Mouse (Mus musculus) lung, postnatal 0 days (tissue): ENCODE measurements around the gene Apmap. TPM values are rescaled to one million over a fixed set of nuclear protein-coding genes. Genes with fewer than 3 reads are reported as not detected.

Source experiments
- ATAC-seq: fragments of 200-750 bp; cut with Nextera tagmentation; 2 replicates; pipeline ENCODE4 v1.8.0; 2017; ENCODE audit warnings: moderate library complexity
- DNase-seq: peaks from one replicate; pipeline ENCODE4 v3.0.0-alpha.2; 2016; ENCODE audit warnings: low spot score
- H3K27ac ChIP-seq: fragments of 300-500 bp; sonication (generic); 2 replicates; pipeline ENCODE4 v1.5.1; 2014; ENCODE audit warnings: antibody characterized with exemption, mild to moderate bottlenecking, low read length, mixed read lengths
- H3K27me3 ChIP-seq: fragments of 300-500 bp; sonication (generic); replicated peaks from 2 replicates; pipeline ENCODE4 v1.6.1; 2014; ENCODE audit warnings: low read length, mixed read lengths; ENCODE audit not compliant: insufficient read depth
- H3K36me3 ChIP-seq: fragments of 300-500 bp; sonication (generic); 2 replicates; pipeline ENCODE4 v1.6.1; 2014; ENCODE audit warnings: low read length, mixed read lengths; ENCODE audit not compliant: insufficient read depth
- H3K4me1 ChIP-seq: fragments of 300-500 bp; sonication (generic); 2 replicates; pipeline ENCODE4 v1.6.1; 2014; ENCODE audit warnings: antibody characterized with exemption, low read depth, low read length, mixed read lengths; ENCODE audit not compliant: insufficient read depth
- H3K4me2 ChIP-seq: fragments of 300-500 bp; sonication (generic); replicated peaks from 2 replicates; pipeline ENCODE4 v1.6.1; 2014; ENCODE audit warnings: low read depth, mild to moderate bottlenecking, low read length, moderate library complexity, mixed read lengths
- H3K4me3 ChIP-seq: fragments of 300-500 bp; sonication (generic); 2 replicates; pipeline ENCODE4 v1.5.1; 2014; ENCODE audit warnings: low read depth, low read length
- H3K9ac ChIP-seq: fragments of 300-500 bp; sonication (generic); replicated peaks from 2 replicates; pipeline ENCODE4 v1.6.1; 2014; ENCODE audit warnings: low read depth, mild to moderate bottlenecking
- H3K9me3 ChIP-seq: fragments of 300-500 bp; sonication (generic); 2 replicates; pipeline ENCODE4 v1.6.1; 2016; ENCODE audit warnings: low read length, mixed read lengths
- CTCF ChIP-seq: IDR thresholded peaks from 2 replicates; pipeline ENCODE4 v1.5.1; 2016; ENCODE audit warnings: antibody characterized with exemption, mild to moderate bottlenecking
- EP300 ChIP-seq: IDR thresholded peaks from 2 replicates; pipeline ENCODE4 v1.6.1; 2016; ENCODE audit warnings: antibody characterized with exemption, mild to moderate bottlenecking, control low read depth
- WGBS: fragments of 180-500 bp; shearing (Covaris S2); extraction: QIAGEN DNeasy Blood & Tissue Kit; methylation state at CpG from one replicate; pipeline ENCODE4 v1.1.7; 2014; 5-methylcytosine and 5-hydroxymethylcytosine counted together
- polyA plus RNA-seq: library from polyadenylated mRNA; unstranded; fragments of >200 nt; fragmentation: Nextera tagmentation; extraction: Ambion mirVana; gene quantifications from 2 replicates; pipeline ENCODE4 v1.2.1, GENCODE M21; 2015

The Apmap gene
- polyA plus RNA-seq, 1 experiment from 2014 or later: 50.7 TPM

DNA sequence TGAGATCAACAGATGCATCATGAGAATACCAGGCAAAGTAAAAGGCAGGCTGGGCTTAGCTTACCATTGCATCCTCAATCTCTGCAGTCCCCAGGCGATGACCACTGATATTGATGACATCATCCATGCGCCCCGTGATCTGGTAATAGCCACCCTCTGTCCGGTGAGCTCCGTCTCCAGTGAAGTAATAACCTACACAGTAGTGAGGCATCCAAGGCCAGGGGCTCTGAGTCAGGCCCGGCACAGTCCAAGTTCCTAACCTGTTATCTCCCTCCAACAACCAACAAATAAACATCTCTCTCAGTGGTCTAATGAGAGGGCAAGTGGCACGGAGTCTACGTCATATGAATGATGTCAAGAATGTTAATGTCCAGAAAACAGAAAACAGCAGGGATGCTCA lies 16.6 kb upstream of the Apmap start:
- DNase-seq (no peak), ATAC-seq (no peak)
- H3K9me3 ChIP-seq: no peaks in the 10 kb centered on the region
- no peak overlapping the region for H3K4me2 ChIP-seq
- 84% methylated on average over 8 of the region's 8 CpGs for WGBS
- H3K36me3 ChIP-seq: 0 out of 2 replicates have a peak, but pooled peaks cover 6% of the 10 kb centered on the region
- no peaks in the 10 kb centered on the region for H3K27me3 ChIP-seq
- H3K4me1 ChIP-seq: no peaks in the 10 kb centered on the region
- H3K27ac ChIP-seq: no peak overlapping the region
- H3K9ac ChIP-seq: no peak overlapping the region
- no peak overlapping the region for H3K4me3 ChIP-seq
- TF ChIP-seq EP300: no peak
- no peak for TF ChIP-seq CTCF

DNA sequence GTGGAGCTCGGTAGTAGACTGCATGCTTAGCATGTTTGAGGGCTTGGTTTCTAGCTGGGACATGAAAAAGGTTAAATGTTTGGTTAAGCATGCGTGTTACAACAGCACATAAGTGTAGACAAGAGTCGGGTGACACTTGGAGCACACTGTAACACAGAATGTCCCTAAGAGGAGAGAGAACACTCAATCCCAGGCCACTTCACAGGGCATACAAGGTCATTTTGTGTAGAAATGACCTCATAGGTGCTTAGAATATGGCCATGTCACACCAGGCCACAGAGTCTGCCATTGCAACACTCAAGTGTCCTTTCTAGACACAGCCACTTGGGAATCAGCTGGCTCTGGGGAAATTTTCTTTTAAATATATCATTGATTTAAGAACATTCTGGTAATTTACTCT lies 15.6 kb upstream of the Apmap start:
- DNase-seq: peak; percentile 70

DNA sequence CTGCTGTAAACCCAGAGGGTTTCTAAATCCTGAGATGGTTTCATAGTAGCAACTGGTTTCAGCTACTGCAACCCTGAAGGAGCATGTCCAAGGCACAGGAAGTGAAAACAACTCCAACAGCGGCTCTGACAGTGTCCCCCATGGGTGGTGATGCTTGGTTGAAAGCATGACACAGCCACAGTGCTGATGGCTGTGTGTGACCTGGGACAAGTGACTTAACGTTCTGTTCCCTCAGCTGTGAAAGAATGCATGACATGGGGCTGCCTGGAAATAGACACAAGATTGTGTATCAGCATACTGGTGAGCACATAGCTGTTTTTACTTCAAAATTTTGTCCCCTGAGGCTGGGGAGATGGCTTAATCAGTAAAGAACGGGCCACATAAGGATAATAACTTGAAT lies 13.3 kb upstream of the Apmap start:
- no peak overlapping the region for H3K27ac ChIP-seq
- DNase-seq (no peak), ATAC-seq (no peak)
- no peak overlapping the region for H3K4me2 ChIP-seq
- 0 out of 2 replicates have a peak, but pooled peaks cover under 1% of the 10 kb centered on the region for H3K36me3 ChIP-seq
- no peaks in the 10 kb centered on the region for H3K27me3 ChIP-seq
- no peak overlapping the region for H3K4me3 ChIP-seq
- H3K9ac ChIP-seq: no peak overlapping the region
- H3K9me3 ChIP-seq: no peaks in the 10 kb centered on the region
- TF ChIP-seq EP300 (no peak), CTCF (no peak)
- no peaks in the 10 kb centered on the region for H3K4me1 ChIP-seq
- WGBS: 52% methylated on average over 3 of the region's 3 CpGs

More for the DNA sequence above, 15.6 kb upstream of the Apmap start:
- 63% methylated on average over 3 of the region's 3 CpGs for WGBS
- peak; percentile 90 for ATAC-seq
- no peak overlapping the region for H3K4me3 ChIP-seq
- 0 out of 2 replicates have a peak, but pooled peaks cover 6% of the 10 kb centered on the region for H3K36me3 ChIP-seq
- H3K9ac ChIP-seq: no peak overlapping the region
- H3K4me1 ChIP-seq: no peaks in the 10 kb centered on the region
- H3K27ac ChIP-seq: no peak overlapping the region
- TF ChIP-seq EP300 (peak; percentile 63), CTCF (no peak)
- H3K4me2 ChIP-seq: no peak overlapping the region
- H3K9me3 ChIP-seq: no peaks in the 10 kb centered on the region
- H3K27me3 ChIP-seq: no peaks in the 10 kb centered on the region

DNA sequence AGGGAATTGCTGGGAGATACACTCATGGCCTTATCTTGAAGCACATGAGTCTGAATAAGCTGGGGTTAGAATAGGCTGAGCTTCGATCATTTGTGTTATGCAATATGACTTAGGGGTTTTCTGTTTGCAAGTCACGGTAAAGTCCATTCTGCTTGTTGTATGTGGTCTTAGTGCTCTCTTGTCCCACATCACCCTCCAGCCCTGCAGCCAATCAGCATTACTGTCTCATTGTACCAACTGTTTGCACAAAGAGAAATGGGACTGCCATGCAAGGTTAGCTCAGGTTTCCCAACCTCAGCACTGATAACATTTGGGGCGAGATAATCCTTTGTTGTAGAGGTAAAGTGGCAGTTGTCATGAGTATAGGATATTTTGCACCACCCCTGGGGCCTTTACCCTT lies 1.7 kb upstream of the Apmap start:
- Histone ChIP-seq H3K9ac (no peak overlapping the region), H3K27ac (no peak overlapping the region), H3K27me3 (no peaks in the 10 kb centered on the region), H3K36me3 (no peaks in the 10 kb centered on the region), H3K4me3 (no peak overlapping the region), H3K4me1 (no peaks in the 10 kb centered on the region), H3K4me2 (no peak overlapping the region), H3K9me3 (no peaks in the 10 kb centered on the region)
- no peak for DNase-seq
- WGBS: 65% methylated on average over 3 of the region's 3 CpGs
- ATAC-seq: no peak
- no peak for TF ChIP-seq EP300
- no peak for TF ChIP-seq CTCF

DNA sequence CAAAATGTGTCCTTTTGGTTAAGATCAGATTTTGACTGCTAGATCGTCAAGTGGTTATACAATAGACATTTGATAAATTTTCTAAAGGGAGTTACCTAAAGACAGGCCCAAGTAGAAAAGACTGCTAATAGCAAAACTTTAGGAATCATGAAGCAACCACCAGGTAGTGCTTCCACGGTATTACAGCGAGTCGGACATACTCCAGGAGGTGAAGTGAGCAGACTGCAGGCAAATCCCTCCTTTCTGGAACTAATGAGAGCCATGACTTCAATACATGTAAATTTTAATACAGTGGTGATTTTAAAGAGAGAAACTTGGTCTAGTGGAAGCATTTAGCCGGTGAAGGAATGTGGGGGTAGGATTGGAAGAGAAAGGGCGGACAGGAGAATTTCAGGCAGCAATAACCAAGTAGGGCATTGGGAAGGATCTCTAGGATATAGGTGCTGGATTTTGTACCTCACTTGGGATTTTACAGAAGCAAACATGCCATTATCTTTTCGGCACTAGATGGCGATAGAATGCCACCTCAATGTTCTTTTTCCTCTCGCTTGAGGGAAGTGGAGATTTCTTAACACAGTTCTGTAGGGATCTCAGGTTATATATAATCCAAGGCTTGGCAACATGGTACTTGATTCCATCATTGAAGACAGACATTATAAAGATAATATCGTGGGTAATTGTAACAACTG lies 649 bp upstream of the Apmap start:
- WGBS: under 1% methylated on average over 10 of the region's 10 CpGs

DNA sequence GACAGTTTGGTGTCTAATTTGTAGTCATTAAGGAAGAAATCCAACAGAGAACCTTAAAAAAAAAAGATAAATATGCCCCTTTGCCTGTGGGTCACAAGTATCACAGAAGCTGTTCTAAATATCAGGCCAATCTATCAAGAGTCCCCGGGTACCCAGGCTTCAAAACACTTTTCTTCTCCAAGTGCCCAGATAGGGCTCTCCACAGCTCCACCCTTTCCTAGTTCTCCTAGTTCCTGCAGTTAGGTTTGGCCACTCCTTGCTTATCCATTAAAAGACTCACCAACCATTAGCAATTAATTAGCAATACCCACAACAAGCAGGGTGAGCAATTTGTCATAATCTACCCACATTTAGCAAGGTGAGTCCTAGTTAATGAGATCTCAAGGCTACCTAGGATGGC lies 1.3 kb downstream of the Apmap start:
- Histone ChIP-seq H3K4me2 (no peak overlapping the region), H3K4me3 (no peak overlapping the region), H3K27ac (no peak overlapping the region), H3K9ac (no peak overlapping the region), H3K9me3 (no peaks in the 10 kb centered on the region), H3K4me1 (no peaks in the 10 kb centered on the region), H3K36me3 (no peaks in the 10 kb centered on the region), H3K27me3 (no peaks in the 10 kb centered on the region)
- ATAC-seq (no peak), DNase-seq (no peak)
- TF ChIP-seq EP300 (no peak), CTCF (no peak)
- 10% methylated on average over 1 of the region's 1 CpGs for WGBS

More for the DNA sequence above, 649 bp upstream of the Apmap start:
- peak; percentile 93 for TF ChIP-seq CTCF
- no peak for TF ChIP-seq EP300
- Histone ChIP-seq H3K4me1 (no peaks in the 10 kb centered on the region), H3K27ac (no peak overlapping the region; the same call in none of the 2 replicates), H3K27me3 (no peaks in the 10 kb centered on the region), H3K9ac (no peak overlapping the region; the same call in 1 of the 2 replicates), H3K36me3 (no peaks in the 10 kb centered on the region), H3K4me3 (peak overlapping the region; percentile 87), H3K4me2 (peak overlapping the region; percentile 93), H3K9me3 (no peaks in the 10 kb centered on the region)
- ATAC-seq (peak; percentile 57), DNase-seq (peak; percentile 89)
